Mouse (Mus musculus) hindbrain, embryonic 15.5 days (tissue): ENCODE measurements around the gene Olfr291. TPM values are rescaled to one million over a fixed set of nuclear protein-coding genes. Genes with fewer than 3 reads are reported as not detected.
A peak's percentile ranks its signal among the peaks of the same experiment; 100 is the strongest.

Source experiments
- ATAC-seq: fragments of 200-750 bp; cut with Nextera tagmentation; 2 replicates; pipeline ENCODE4 v1.8.0; 2017; ENCODE audit warnings: low read depth, moderate number of reproducible peaks, moderate TSS enrichment; ENCODE audit not compliant: low FRiP score
- H3K27ac ChIP-seq: fragments of 300-500 bp; sonication (generic); replicated peaks from 2 replicates; pipeline ENCODE4 v1.5.1; 2015; ENCODE audit warnings: mild to moderate bottlenecking, inconsistent platforms
- H3K27me3 ChIP-seq: fragments of 300-500 bp; sonication (generic); 2 replicates; pipeline ENCODE4 v1.6.1; 2015; ENCODE audit warnings: control low read depth, inconsistent platforms
- H3K36me3 ChIP-seq: fragments of 300-500 bp; sonication (generic); 2 replicates; pipeline ENCODE4 v1.6.1; 2015; ENCODE audit warnings: control low read depth, inconsistent platforms
- H3K4me1 ChIP-seq: fragments of 300-500 bp; sonication (generic); replicated peaks from 2 replicates; pipeline ENCODE4 v1.6.1; 2015; ENCODE audit warnings: control low read depth, inconsistent platforms
- H3K4me2 ChIP-seq: fragments of 300-500 bp; sonication (generic); 2 replicates; pipeline ENCODE4 v1.6.1; 2015; ENCODE audit warnings: moderate library complexity, mild to moderate bottlenecking, inconsistent platforms
- H3K4me3 ChIP-seq: fragments of 300-500 bp; sonication (generic); 2 replicates; pipeline ENCODE4 v1.5.1; 2015; ENCODE audit warnings: mild to moderate bottlenecking, inconsistent platforms
- H3K9ac ChIP-seq: fragments of 300-500 bp; sonication (generic); 2 replicates; pipeline ENCODE4 v1.6.1; 2015; ENCODE audit warnings: inconsistent platforms
- H3K9me3 ChIP-seq: fragments of 300-500 bp; sonication (generic); 2 replicates; pipeline ENCODE4 v1.6.1; 2016; ENCODE audit warnings: control low read depth, inconsistent platforms
- WGBS: fragments of 180-500 bp; shearing (Covaris S2); methylation state at CpG from one replicate; pipeline ENCODE4 v1.1.7; 2015; 5-methylcytosine and 5-hydroxymethylcytosine counted together
- polyA plus RNA-seq: library from polyadenylated mRNA; unstranded; fragments of >200 nt; fragmentation: Nextera tagmentation; extraction: Ambion mirVana; gene quantifications from 2 replicates; pipeline ENCODE4 v1.2.1, GENCODE M21; 2015

Olfr291 gene
- not detected in 2 replicates for polyA plus RNA-seq

GRCm38 (mm10) chr7:84853253-84853652 is at the start of gene Olfr291:
TSS of gene Olfr291 (plus strand) at chr7:84853553.
- 83% methylated on average over 2 of the region's 2 CpGs for WGBS
- no peak within 1 kb of the TSS for H3K27ac ChIP-seq
- H3K27me3 ChIP-seq = no peaks in the 10 kb centered on the region
- H3K4me2 ChIP-seq = no peak within 1 kb of the TSS
- no peak within 1 kb of the TSS for H3K9ac ChIP-seq
- no peak for ATAC-seq
- no peaks in the 10 kb centered on the region for H3K36me3 ChIP-seq
- no peaks in the 10 kb centered on the region for H3K4me1 ChIP-seq
- no peak within 1 kb of the TSS for H3K4me3 ChIP-seq
- H3K9me3 ChIP-seq = no peaks in the 10 kb centered on the region

GRCm38 (mm10) chr7:84805224-84805623 is 48.1 kb upstream of the Olfr291 start:
- Histone ChIP-seq H3K27ac (no peak overlapping the region), H3K9me3 (no peaks in the 10 kb centered on the region), H3K4me1 (no peaks in the 10 kb centered on the region; the same call in 1 of the 2 replicates), H3K36me3 (no peaks in the 10 kb centered on the region), H3K27me3 (no peaks in the 10 kb centered on the region), H3K9ac (no peak overlapping the region), H3K4me2 (no peak overlapping the region), H3K4me3 (no peak overlapping the region)
- 48% methylated on average over 1 of the region's 1 CpGs for WGBS
- no peak for ATAC-seq

GRCm38 (mm10) chr7:84806159-84806558 is 47.2 kb upstream of the Olfr291 start:
- WGBS = 89% methylated on average over 4 of the region's 4 CpGs

DNA sequence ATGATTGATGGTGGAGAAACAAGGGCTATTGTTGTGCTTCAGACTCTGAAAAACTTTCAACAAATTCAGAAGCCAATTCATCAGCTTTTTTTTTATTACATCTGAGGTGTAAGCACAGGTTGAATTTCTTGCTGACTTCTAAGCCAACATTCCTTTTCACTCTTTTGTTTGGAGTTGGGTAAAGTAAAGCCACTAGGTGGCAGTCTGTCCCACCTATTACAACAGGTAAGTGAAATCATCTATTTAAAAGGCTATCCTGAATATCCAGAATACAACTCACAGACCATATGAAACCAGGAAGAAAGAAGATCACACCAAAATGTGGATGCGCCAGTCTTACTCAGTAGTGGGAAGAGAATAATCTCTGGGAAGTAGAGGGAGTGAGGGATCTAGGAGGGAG is 31.2 kb downstream of the Olfr291 start:
- H3K4me1 ChIP-seq = no peaks in the 10 kb centered on the region
- H3K36me3 ChIP-seq = no peaks in the 10 kb centered on the region
- no peak overlapping the region for H3K4me2 ChIP-seq
- H3K27ac ChIP-seq = no peak overlapping the region
- no peaks in the 10 kb centered on the region for H3K9me3 ChIP-seq
- H3K9ac ChIP-seq = no peak overlapping the region
- no peak overlapping the region for H3K4me3 ChIP-seq
- no peaks in the 10 kb centered on the region for H3K27me3 ChIP-seq
- 57% methylated on average over 1 of the region's 1 CpGs for WGBS
- ATAC-seq = no peak

More at GRCm38 (mm10) chr7:84806159-84806558, 47.2 kb upstream of the Olfr291 start:
- no peaks in the 10 kb centered on the region for H3K9me3 ChIP-seq
- ATAC-seq = 0 out of 2 replicates have a peak, but pooled peaks have one; percentile 19
- no peaks in the 10 kb centered on the region for H3K36me3 ChIP-seq
- H3K27ac ChIP-seq = no peak overlapping the region
- no peaks in the 10 kb centered on the region for H3K4me1 ChIP-seq
- H3K27me3 ChIP-seq = no peaks in the 10 kb centered on the region
- H3K9ac ChIP-seq = no peak overlapping the region
- no peak overlapping the region for H3K4me2 ChIP-seq
- H3K4me3 ChIP-seq = no peak overlapping the region

Other genes with a start within 250 kb of the Olfr291 start
- gene Fah, start 246.8 kb upstream of the Olfr291 start, polyA plus RNA-seq = 13.2 and 13.6 TPM in 2 replicates
- 181 and 183 TPM in 2 replicates for gene Zfand6, start 163.6 kb upstream of the Olfr291 start, polyA plus RNA-seq
- not detected in 2 replicates for gene Vmn2r65, start 110.6 kb downstream of the Olfr291 start, polyA plus RNA-seq
- gene Vmn2r66, start 158.7 kb downstream of the Olfr291 start, polyA plus RNA-seq = not detected in 2 replicates